Mouse (Mus musculus) left cerebral cortex, adult 8-10 months (tissue): ENCODE measurements at regions not wholly inside any gene's neighbourhood (a gene's known extent, or its start where the extent isn't known, plus 50 kb on each side); places are given as distances from the start of the nearest gene placed in this dataset.

ENCODE experiments used
- DNase-seq, 2 experiments: peaks; one replicate each; pipeline ENCODE4 v3.0.0; 2022; ENCODE audit warnings: low spot score in 2 of 2

- no peak for DNase-seq
Observed at GRCm38 (mm10) chr3:51019650-51020346, 204.4 kb upstream of the Noct start.

- DNase-seq, result no peak
Observed at GRCm38 (mm10) chr3:51024655-51025054, 199.6 kb upstream of the Noct start.

GRCm38 (mm10) chr3:51031821-51032220, 192.4 kb upstream of the Noct start:
- no peak for DNase-seq

GRCm38 (mm10) chr3:51033292-51033691, 191.0 kb upstream of the Noct start:
- DNase-seq, result no peak

GRCm38 (mm10) chr3:51036700-51037306, 187.4 kb upstream of the Noct start:
- DNase-seq, result no peak

- DNase-seq, result no peak
Observed at GRCm38 (mm10) chr3:51042223-51042846, 181.9 kb upstream of the Noct start.

GRCm38 (mm10) chr3:51048739-51049138, 175.5 kb upstream of the Noct start:
- DNase-seq, result no peak

GRCm38 (mm10) chr3:51050156-51050555, 174.1 kb upstream of the Noct start:
- no peak for DNase-seq

- no peak for DNase-seq
Observed at GRCm38 (mm10) chr3:51055004-51055403, 169.2 kb upstream of the Noct start.

GRCm38 (mm10) chr3:51064201-51064600, 160.0 kb upstream of the Noct start:
- DNase-seq, result no peak

- DNase-seq, result no peak
Observed at GRCm38 (mm10) chr3:51066373-51066772, 157.9 kb upstream of the Noct start.

GRCm38 (mm10) chr3:51072417-51072816, 151.8 kb upstream of the Noct start:
- peak in 1 of 2 experiments; percentile 37 for DNase-seq

- no peak for DNase-seq
Observed at GRCm38 (mm10) chr3:51073003-51073679, 151.1 kb upstream of the Noct start.

- no peak for DNase-seq
Observed at GRCm38 (mm10) chr3:51073743-51074319, 150.4 kb upstream of the Noct start.

- no peak for DNase-seq
Observed at GRCm38 (mm10) chr3:51075219-51075920, 148.9 kb upstream of the Noct start.

GRCm38 (mm10) chr3:51078459-51078858, 145.8 kb upstream of the Noct start:
- no peak for DNase-seq

- DNase-seq, result no peak
Observed at GRCm38 (mm10) chr3:51080415-51080814, 143.8 kb upstream of the Noct start.

GRCm38 (mm10) chr3:51080855-51081254, 143.4 kb upstream of the Noct start:
- DNase-seq, result no peak

- DNase-seq, result no peak
Observed at GRCm38 (mm10) chr3:51082831-51083575, 141.2 kb upstream of the Noct start.

GRCm38 (mm10) chr3:51083583-51083982, 140.7 kb upstream of the Noct start:
- DNase-seq, result no peak
